Mouse (Mus musculus) bone marrow, adult 2 months (tissue): ENCODE data around the gene Fbxl19.
A peak's percentile ranks its signal among the peaks of the same experiment; 100 is the strongest.

Experiments
- CTCF ChIP-seq: fragments of 200-500 bp; IDR thresholded peaks from 2 replicates; pipeline ENCODE4 v1.5.1; 2011; ENCODE audit warnings: low read length, control low read depth; ENCODE audit not compliant: control insufficient read depth, insufficient read depth
- POLR2A ChIP-seq: fragments of 200-500 bp; IDR thresholded peaks from 2 replicates; pipeline ENCODE4 v1.6.1; 2011; ENCODE audit warnings: low read depth, mild to moderate bottlenecking, control low read depth, low read length, borderline replicate concordance; ENCODE audit not compliant: control insufficient read depth

- peak; percentile 97 for TF ChIP-seq CTCF
- TF ChIP-seq POLR2A: no peak
These were observed 16.7 kb downstream of the Fbxl19 start for GRCm38 (mm10) chr7:127761026-127761425.
